25 mouse cellular contexts compared by ENCODE assay signal in genomic region chr1:138539713-138540112, GRCm38 (mm10).
DNase-seq lines count a peak whose midpoint lies in the region; ATAC-seq lines count a peak whose summit lies in the region.
"Had no signal": no experiment of that assay in that cellular context is flagged by ENCODE, and none has a peak within 500 bp of the region (broad histone marks: within the 10 kb centered on the region; RNA-seq: fewer than 3 reads in every experiment).

No protein-coding gene starts in this region.

- no peak overlapping the region for H3K4me3 ChIP-seq in kidney, embryonic 16.5 days (ENCODE audit: low read length)
- no peak overlapping the region for H3K4me3 ChIP-seq in forebrain, embryonic 11.5 days (ENCODE audit: low read depth, low read length)
- H3K4me3 ChIP-seq: embryonic facial prominence, embryonic 15.5 days; erythroblast, embryonic 14.5 days; forebrain, embryonic 10.5 days; forebrain, embryonic 15.5 days; heart, embryonic 10.5 days had no signal

- H3K9ac ChIP-seq in kidney, embryonic 16.5 days (replicated peaks; ENCODE audit: low read length) = no peak overlapping the region
- no peak overlapping the region for H3K9ac ChIP-seq in forebrain, embryonic 11.5 days (ENCODE audit: low read length)
- H3K9ac ChIP-seq: embryonic facial prominence, embryonic 15.5 days; forebrain, embryonic 15.5 days had no signal

- no peak overlapping the region for H3K4me2 ChIP-seq in kidney, embryonic 16.5 days (replicated peaks; ENCODE audit: low read depth, low read length)
- H3K4me2 ChIP-seq in forebrain, embryonic 11.5 days (ENCODE audit: low read depth, low read length, severe bottlenecking) = no peak overlapping the region
- H3K4me2 ChIP-seq: embryonic facial prominence, embryonic 15.5 days; forebrain, embryonic 15.5 days had no signal

- H3K4me1 ChIP-seq in kidney, embryonic 16.5 days (ENCODE audit: insufficient read depth, low read length) = peaks cover 15% of the 10 kb centered on the region
- no peaks in the 10 kb centered on the region for H3K4me1 ChIP-seq in forebrain, embryonic 11.5 days (replicated peaks; ENCODE audit: control insufficient read depth, insufficient read depth, low read length)
- H3K4me1 ChIP-seq: forebrain, embryonic 15.5 days had no signal

- H3K9me3 ChIP-seq in kidney, embryonic 16.5 days (ENCODE audit: low read length) = no peaks in the 10 kb centered on the region
- no peaks in the 10 kb centered on the region for H3K9me3 ChIP-seq in forebrain, embryonic 11.5 days (ENCODE audit: control insufficient read depth, low read length)
- H3K9me3 ChIP-seq: embryonic facial prominence, embryonic 15.5 days; forebrain, embryonic 10.5 days; forebrain, embryonic 15.5 days; G1E; heart, embryonic 10.5 days had no signal

- peak overlapping the region; percentile 55 for H3K27ac ChIP-seq in kidney, embryonic 16.5 days (ENCODE audit: low read length)
- H3K27ac ChIP-seq in forebrain, embryonic 11.5 days (ENCODE audit: low read depth, low read length) = no peak overlapping the region
- H3K27ac ChIP-seq: embryonic facial prominence, embryonic 15.5 days; forebrain, embryonic 10.5 days; forebrain, embryonic 15.5 days; heart, embryonic 10.5 days had no signal

- peak; percentile 54 for ATAC-seq in kidney, embryonic 16.5 days (ENCODE audit: low FRiP score, low TSS enrichment)
- no peak for ATAC-seq in forebrain, embryonic 11.5 days (replicated peaks; ENCODE audit: low FRiP score)
- ATAC-seq: CD4-positive, CD25-positive, alpha-beta regulatory T cell, adult 4 months; forebrain, embryonic 15.5 days had no signal

- no peaks in the 10 kb centered on the region for H3K27me3 ChIP-seq in kidney, embryonic 16.5 days (ENCODE audit: insufficient read depth, low read length)
- H3K27me3 ChIP-seq in forebrain, embryonic 11.5 days (ENCODE audit: control insufficient read depth, insufficient read depth, low read length) = no peaks in the 10 kb centered on the region
- H3K27me3 ChIP-seq: embryonic facial prominence, embryonic 15.5 days; forebrain, embryonic 15.5 days had no signal

- WGBS in kidney, embryonic 16.5 days = 50% methylated on average over 1 of the region's 1 CpGs
- 69% methylated on average over 1 of the region's 1 CpGs for WGBS in forebrain, embryonic 11.5 days

- H3K36me3 ChIP-seq in kidney, embryonic 16.5 days (ENCODE audit: insufficient read depth, low read length) = no peaks in the 10 kb centered on the region
- H3K36me3 ChIP-seq in forebrain, embryonic 11.5 days (ENCODE audit: control insufficient read depth, insufficient read depth, low read length) = no peaks in the 10 kb centered on the region
- H3K36me3 ChIP-seq: embryonic facial prominence, embryonic 15.5 days; forebrain, embryonic 10.5 days; forebrain, embryonic 15.5 days; heart, embryonic 10.5 days had no signal

- DNase-seq in kidney, adult 11 months = peak; percentile 47
- DNase-seq in kidney, postnatal 10 days = no peak
- DNase-seq in kidney, adult 8-10 months = peak; percentile 40 to 41
- peak; percentile 42 to 61 for DNase-seq in kidney, postnatal 36 days
- DNase-seq in cerebellum, postnatal 4 days (ENCODE audit: low spot score in 2 of 2) = no peak
- no peak for DNase-seq in right cerebral cortex, adult 2 months (ENCODE audit: low spot score in 2 of 2)
- no peak for DNase-seq in forebrain, embryonic 11.5 days (ENCODE audit: low spot score)
- DNase-seq: adrenal gland, adult 8-10 months; adrenal gland, postnatal 36 days; B cell, adult 2 months; cerebellum, adult 2 months; cerebellum, postnatal 10 days; embryo, embryonic 11 days; gastrocnemius, postnatal 36 days; heart, adult 18-20 months; heart, postnatal 10 days; heart, postnatal 4 days had no signal

Comparison
In these comparisons a context has a peak if more than half of its experiments do, and no peak if none do; other contexts are left out.
1. DNase-seq: peak in kidney, adult 11 months (single experiment), kidney, adult 8-10 months (2 of 2) and kidney, postnatal 36 days (2 of 2); none in kidney, postnatal 10 days (single experiment), cerebellum, postnatal 4 days (0 of 2), right cerebral cortex, adult 2 months (0 of 2) and forebrain, embryonic 11.5 days (single experiment).